Mouse (Mus musculus) G1E-ER4 (cell line): ENCODE measurements around the gene Gdf9. TPM values are rescaled to one million over a fixed set of nuclear protein-coding genes. Genes with fewer than 3 reads are reported as not detected.

Experiments
- GATA1 ChIP-seq: IDR thresholded peaks from one replicate; pipeline ENCODE4 v1.8.0; 2012; ENCODE audit warnings: low read length, inconsistent platforms
- polyA plus RNA-seq: library from polyadenylated mRNA; stranded (reverse); fragments of >175 nt; gene quantifications from 2 replicates; pipeline ENCODE4 v1.2.3, GENCODE M21; 2012

Gene Gdf9
- polyA plus RNA-seq, 1 experiment, result 0.14 TPM

GRCm38 (mm10) chr11:53457372-53457954 lies 26.6 kb downstream of the Gdf9 start:
- TF ChIP-seq GATA1, result no peak

GRCm38 (mm10) chr11:53458996-53459395 lies 28.2 kb downstream of the Gdf9 start:
- no peak for TF ChIP-seq GATA1

- TF ChIP-seq GATA1, result no peak
Measured at GRCm38 (mm10) chr11:53460192-53460591, 29.4 kb downstream of the Gdf9 start.

- no peak for TF ChIP-seq GATA1
Measured at GRCm38 (mm10) chr11:53461727-53462126, 30.9 kb downstream of the Gdf9 start.

- no peak for TF ChIP-seq GATA1
Measured at GRCm38 (mm10) chr11:53463551-53464424, 33.0 kb downstream of the Gdf9 start.

GRCm38 (mm10) chr11:53466231-53466971 lies 35.6 kb downstream of the Gdf9 start:
- no peak for TF ChIP-seq GATA1

- TF ChIP-seq GATA1, result no peak
Measured at GRCm38 (mm10) chr11:53469294-53469967, 38.6 kb downstream of the Gdf9 start.

- no peak for TF ChIP-seq GATA1
Measured at GRCm38 (mm10) chr11:53469968-53470695, 39.3 kb downstream of the Gdf9 start, which contains the start of gene Gm9837. Gm9837 (minus strand) TSS chr11:53470479.

- no peak for TF ChIP-seq GATA1
Measured at GRCm38 (mm10) chr11:53472709-53473108, 41.9 kb downstream of the Gdf9 start.

- TF ChIP-seq GATA1, result no peak
Measured at GRCm38 (mm10) chr11:53475620-53476019, 44.8 kb downstream of the Gdf9 start.

GRCm38 (mm10) chr11:53477833-53478232 lies 47.0 kb downstream of the Gdf9 start:
- no peak for TF ChIP-seq GATA1

- TF ChIP-seq GATA1, result no peak
Measured at GRCm38 (mm10) chr11:53478383-53479170, 47.8 kb downstream of the Gdf9 start.

GRCm38 (mm10) chr11:53479171-53479782 lies 48.5 kb downstream of the Gdf9 start:
- no peak for TF ChIP-seq GATA1
